Mouse (Mus musculus) forebrain, embryonic 11.5 days (tissue): ENCODE measurements at regions not wholly inside any gene's neighbourhood (a gene's known extent, or its start where the extent isn't known, plus 50 kb on each side); places are given as distances from the start of the nearest gene placed in this dataset.

Experiments used
- ATAC-seq: fragments of 200-750 bp; cut with Nextera tagmentation; replicated peaks from 2 replicates; pipeline ENCODE4 v1.8.0; 2017; ENCODE audit warnings: moderate TSS enrichment; ENCODE audit not compliant: low FRiP score
- DNase-seq: peaks from one replicate; pipeline ENCODE4 v3.0.0-alpha.2; 2017; ENCODE audit warnings: low spot score
- H3K27ac ChIP-seq: fragments of 300-500 bp; sonication (generic); 2 replicates; pipeline ENCODE4 v1.5.1; 2014; ENCODE audit warnings: low read depth, low read length
- H3K27me3 ChIP-seq: fragments of 300-500 bp; sonication (generic); 2 replicates; pipeline ENCODE4 v1.6.1; 2014; ENCODE audit warnings: mild to moderate bottlenecking, low read length, mixed read lengths; ENCODE audit not compliant: control insufficient read depth, insufficient read depth
- H3K36me3 ChIP-seq: fragments of 300-500 bp; sonication (generic); 2 replicates; pipeline ENCODE4 v1.6.1; 2014; ENCODE audit warnings: mild to moderate bottlenecking, low read length, moderate library complexity, mixed read lengths; ENCODE audit not compliant: control insufficient read depth, insufficient read depth
- H3K4me1 ChIP-seq: fragments of 300-500 bp; sonication (generic); replicated peaks from 2 replicates; pipeline ENCODE4 v1.6.1; 2014; ENCODE audit warnings: low read length, mixed read lengths; ENCODE audit not compliant: control insufficient read depth, insufficient read depth
- H3K4me2 ChIP-seq: fragments of 300-500 bp; sonication (generic); 2 replicates; pipeline ENCODE4 v1.6.1; 2014; ENCODE audit warnings: low read depth, mild to moderate bottlenecking, low read length, moderate library complexity, mixed read lengths; ENCODE audit not compliant: severe bottlenecking
- H3K4me3 ChIP-seq: fragments of 300-500 bp; sonication (generic); 2 replicates; pipeline ENCODE4 v1.5.1; 2014; ENCODE audit warnings: low read depth, low read length
- H3K9ac ChIP-seq: fragments of 300-500 bp; sonication (generic); 2 replicates; pipeline ENCODE4 v1.6.1; 2014; ENCODE audit warnings: low read length
- H3K9me3 ChIP-seq: fragments of 300-500 bp; sonication (generic); 2 replicates; pipeline ENCODE4 v1.6.1; 2016; ENCODE audit warnings: low read length, mixed read lengths; ENCODE audit not compliant: control insufficient read depth
- WGBS: fragments of 180-500 bp; shearing (Covaris S2); extraction: QIAGEN DNeasy Blood & Tissue Kit; methylation state at CpG from one replicate; pipeline ENCODE4 v1.1.7; 2014; 5-methylcytosine and 5-hydroxymethylcytosine counted together

GRCm38 (mm10) chr1:35754170-35754569 is 314.0 kb upstream of the Hs6st1 start:
- H3K9ac ChIP-seq, result no peak overlapping the region
- H3K4me1 ChIP-seq, result no peaks in the 10 kb centered on the region
- no peak overlapping the region for H3K27ac ChIP-seq
- H3K4me2 ChIP-seq, result no peak overlapping the region
- 81% methylated on average over 9 of the region's 11 CpGs for WGBS
- no peaks in the 10 kb centered on the region for H3K36me3 ChIP-seq
- H3K9me3 ChIP-seq, result no peaks in the 10 kb centered on the region
- H3K4me3 ChIP-seq, result no peak overlapping the region
- no peaks in the 10 kb centered on the region for H3K27me3 ChIP-seq
- no peak for DNase-seq
- ATAC-seq, result no peak

GRCm38 (mm10) chr1:35759010-35759409 is 309.2 kb upstream of the Hs6st1 start:
- DNase-seq (no peak), ATAC-seq (no peak)
- Histone ChIP-seq H3K27me3 (no peaks in the 10 kb centered on the region), H3K4me1 (no peaks in the 10 kb centered on the region), H3K9ac (no peak overlapping the region), H3K9me3 (no peaks in the 10 kb centered on the region), H3K36me3 (no peaks in the 10 kb centered on the region), H3K4me3 (no peak overlapping the region), H3K4me2 (no peak overlapping the region), H3K27ac (no peak overlapping the region)
- WGBS, result 89% methylated on average over 12 of the region's 12 CpGs

- Histone ChIP-seq H3K4me1 (no peaks in the 10 kb centered on the region), H3K9me3 (no peaks in the 10 kb centered on the region), H3K27me3 (no peaks in the 10 kb centered on the region), H3K27ac (no peak overlapping the region), H3K4me3 (no peak overlapping the region), H3K4me2 (no peak overlapping the region), H3K9ac (no peak overlapping the region), H3K36me3 (no peaks in the 10 kb centered on the region)
- WGBS, result 92% methylated on average over 4 of the region's 4 CpGs
- DNase-seq (no peak), ATAC-seq (no peak)
These were observed 308.6 kb upstream of the Hs6st1 start for GRCm38 (mm10) chr1:35759600-35759999.

- WGBS, result 92% methylated on average over 9 of the region's 9 CpGs
- H3K4me3 ChIP-seq, result no peak overlapping the region
These were observed 305.1 kb upstream of the Hs6st1 start for GRCm38 (mm10) chr1:35763051-35763450.

GRCm38 (mm10) chr1:35763456-35763855 is 304.7 kb upstream of the Hs6st1 start:
- Histone ChIP-seq H3K4me3 (no peak overlapping the region), H3K9ac (no peak overlapping the region), H3K4me2 (no peak overlapping the region), H3K27ac (no peak overlapping the region), H3K36me3 (no peaks in the 10 kb centered on the region), H3K27me3 (no peaks in the 10 kb centered on the region), H3K4me1 (no peaks in the 10 kb centered on the region), H3K9me3 (no peaks in the 10 kb centered on the region)
- WGBS, result 84% methylated on average over 10 of the region's 10 CpGs
- ATAC-seq (no peak), DNase-seq (no peak)

More at GRCm38 (mm10) chr1:35763051-35763450, 305.1 kb upstream of the Hs6st1 start:
- no peak overlapping the region for H3K9ac ChIP-seq
- no peak overlapping the region for H3K27ac ChIP-seq
- no peaks in the 10 kb centered on the region for H3K4me1 ChIP-seq
- H3K27me3 ChIP-seq, result no peaks in the 10 kb centered on the region
- DNase-seq (no peak), ATAC-seq (no peak)
- no peaks in the 10 kb centered on the region for H3K9me3 ChIP-seq
- H3K36me3 ChIP-seq, result no peaks in the 10 kb centered on the region
- H3K4me2 ChIP-seq, result no peak overlapping the region

- Histone ChIP-seq H3K4me2 (no peak overlapping the region), H3K27me3 (no peaks in the 10 kb centered on the region), H3K36me3 (no peaks in the 10 kb centered on the region), H3K9ac (no peak overlapping the region), H3K4me1 (no peaks in the 10 kb centered on the region), H3K9me3 (no peaks in the 10 kb centered on the region), H3K4me3 (no peak overlapping the region), H3K27ac (no peak overlapping the region)
- ATAC-seq, result no peak
- no peak for DNase-seq
- WGBS, result 76% methylated on average over 1 of the region's 1 CpGs
These were observed 304.1 kb upstream of the Hs6st1 start for GRCm38 (mm10) chr1:35764068-35764467.

GRCm38 (mm10) chr1:35765692-35766091 is 302.5 kb upstream of the Hs6st1 start:
- H3K4me3 ChIP-seq, result no peak overlapping the region
- H3K9me3 ChIP-seq, result no peaks in the 10 kb centered on the region
- no peak overlapping the region for H3K27ac ChIP-seq
- ATAC-seq (no peak), DNase-seq (no peak)
- no peak overlapping the region for H3K9ac ChIP-seq
- whole genome bisulfite sequencing, result 94% methylated on average over 4 of the region's 4 CpGs
- no peak overlapping the region for H3K4me2 ChIP-seq
- no peaks in the 10 kb centered on the region for H3K4me1 ChIP-seq
- no peaks in the 10 kb centered on the region for H3K36me3 ChIP-seq
- H3K27me3 ChIP-seq, result no peaks in the 10 kb centered on the region

- no peak overlapping the region for H3K27ac ChIP-seq
- H3K27me3 ChIP-seq, result no peaks in the 10 kb centered on the region
- no peak for ATAC-seq
- no peaks in the 10 kb centered on the region for H3K4me1 ChIP-seq
- no peak overlapping the region for H3K4me2 ChIP-seq
- no peak overlapping the region for H3K9ac ChIP-seq
- WGBS, result 88% methylated on average over 5 of the region's 5 CpGs
- no peak for DNase-seq
- no peaks in the 10 kb centered on the region for H3K9me3 ChIP-seq
- no peaks in the 10 kb centered on the region for H3K36me3 ChIP-seq
- no peak overlapping the region for H3K4me3 ChIP-seq
These were observed 301.9 kb upstream of the Hs6st1 start for GRCm38 (mm10) chr1:35766271-35766670.

- no peaks in the 10 kb centered on the region for H3K27me3 ChIP-seq
- H3K27ac ChIP-seq, result no peak overlapping the region
- no peak overlapping the region for H3K4me2 ChIP-seq
- no peaks in the 10 kb centered on the region for H3K4me1 ChIP-seq
- H3K4me3 ChIP-seq, result no peak overlapping the region
- no peak for DNase-seq
- 84% methylated on average over 6 of the region's 6 CpGs for WGBS
- no peaks in the 10 kb centered on the region for H3K9me3 ChIP-seq
- no peak for ATAC-seq
- H3K36me3 ChIP-seq, result no peaks in the 10 kb centered on the region
- no peak overlapping the region for H3K9ac ChIP-seq
These were observed 295.6 kb upstream of the Hs6st1 start for GRCm38 (mm10) chr1:35772567-35772966.
